Mouse (Mus musculus): ENCODE results near the gene Gm11111. TPM values are rescaled to one million over a fixed set of nuclear protein-coding genes. Genes with fewer than 3 reads are reported as not detected.

The Gm11111 gene
- polyA plus RNA-seq, 2 experiments = not detected

DNA sequence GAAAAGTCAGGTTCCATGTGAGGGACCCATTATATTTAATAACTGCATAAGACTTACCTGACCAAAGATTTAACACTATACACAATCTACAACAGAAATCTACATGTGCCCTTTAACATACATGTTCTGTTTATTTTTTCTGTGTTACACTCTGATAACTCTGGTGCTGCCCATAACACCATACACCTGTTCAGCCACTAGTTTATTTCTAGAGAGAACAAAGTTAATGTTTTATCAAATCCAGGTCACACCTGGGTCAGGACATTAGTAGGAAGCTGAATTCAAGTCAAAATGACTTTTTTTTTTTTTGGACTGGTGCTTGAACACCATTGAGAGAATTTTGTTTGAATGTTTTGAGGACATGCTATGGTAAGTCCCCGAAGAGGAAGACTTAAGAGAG lies 28.7 kb upstream of the Gm11111 start:
- no peak overlapping the region for H3K27ac ChIP-seq (replicated peaks; ENCODE audit: low read depth, low read length)
- ATAC-seq (ENCODE audit: low FRiP score, low read depth) (no peak), DNase-seq (ENCODE audit: low spot score) (no peak)
- no peaks in the 10 kb centered on the region for H3K36me3 ChIP-seq (ENCODE audit: control insufficient read depth, insufficient read depth, low read length)
- H3K4me2 ChIP-seq (replicated peaks; ENCODE audit: low read depth, low read length, severe bottlenecking) = no peak overlapping the region
- H3K27me3 ChIP-seq (ENCODE audit: control insufficient read depth, insufficient read depth, low read length) = no peaks in the 10 kb centered on the region
- H3K9me3 ChIP-seq (ENCODE audit: control insufficient read depth, low read length) = no peaks in the 10 kb centered on the region
- TF ChIP-seq POLR2A (IDR thresholded peaks at IDR 0.05; ENCODE audit: borderline replicate concordance, extremely low read depth, insufficient read depth, insufficient read length) = no peak
- no peak overlapping the region for H3K4me3 ChIP-seq (replicated peaks; ENCODE audit: low read length)
- H3K4me1 ChIP-seq (ENCODE audit: control insufficient read depth, insufficient read depth, low read length) = no peaks in the 10 kb centered on the region
- H3K9ac ChIP-seq (ENCODE audit: low read depth, low read length, severe bottlenecking) = no peak overlapping the region
- WGBS = 84% methylated on average over 1 of the region's 1 CpGs

DNA sequence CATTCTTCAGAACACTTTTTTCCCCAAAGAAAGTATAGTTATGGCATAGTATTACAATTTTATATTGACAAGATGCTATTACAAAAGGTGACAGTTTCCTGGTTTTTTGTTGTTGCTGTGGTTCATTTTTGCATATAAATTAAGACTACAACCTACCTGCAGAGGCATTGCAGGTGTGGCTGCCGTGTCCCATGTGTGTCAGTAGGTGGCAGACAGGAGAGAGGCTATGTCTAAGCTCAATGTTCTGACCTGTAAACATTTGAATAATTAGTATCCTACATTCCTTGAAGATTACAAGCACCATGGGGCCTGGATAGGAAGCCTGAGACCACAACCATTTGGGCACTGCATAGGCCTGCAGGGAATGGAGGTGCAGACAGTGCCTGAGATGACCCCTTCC lies 11.2 kb upstream of the Gm11111 start:
- DNase-seq (ENCODE audit: low spot score) (no peak), ATAC-seq (ENCODE audit: low FRiP score, low read depth) (no peak)
- Histone ChIP-seq H3K4me2 (replicated peaks; ENCODE audit: low read depth, low read length, severe bottlenecking) (no peak overlapping the region), H3K27ac (replicated peaks; ENCODE audit: low read depth, low read length) (no peak overlapping the region), H3K4me3 (replicated peaks; ENCODE audit: low read length) (no peak overlapping the region), H3K4me1 (ENCODE audit: control insufficient read depth, insufficient read depth, low read length) (no peaks in the 10 kb centered on the region), H3K36me3 (ENCODE audit: control insufficient read depth, insufficient read depth, low read length) (no peaks in the 10 kb centered on the region), H3K27me3 (ENCODE audit: control insufficient read depth, insufficient read depth, low read length) (no peaks in the 10 kb centered on the region), H3K9me3 (ENCODE audit: control insufficient read depth, low read length) (no peaks in the 10 kb centered on the region), H3K9ac (ENCODE audit: low read depth, low read length, severe bottlenecking) (no peak overlapping the region)
- no peak for TF ChIP-seq POLR2A (IDR thresholded peaks at IDR 0.05; ENCODE audit: borderline replicate concordance, extremely low read depth, insufficient read depth, insufficient read length)
- WGBS = 85% methylated on average over 1 of the region's 1 CpGs

DNA sequence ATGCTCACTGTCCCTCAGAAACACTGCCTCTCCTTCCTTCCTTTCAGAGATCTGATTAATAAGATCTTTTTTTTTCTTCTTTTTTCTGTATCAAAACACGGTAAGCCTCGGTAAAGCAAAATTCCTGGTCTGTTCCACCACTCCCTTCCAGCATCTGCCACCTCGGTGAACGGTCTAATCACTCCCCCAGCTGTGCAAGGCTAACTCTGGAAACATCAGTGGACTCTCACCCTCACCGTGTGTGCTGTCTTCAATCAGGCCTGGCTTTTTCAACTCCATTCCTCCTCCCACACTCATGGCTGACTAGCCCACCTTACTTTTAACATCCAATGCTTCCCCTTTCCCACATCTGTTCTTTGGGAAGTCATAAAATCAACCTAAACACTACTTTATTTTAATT lies 2.2 kb upstream of the Gm11111 start:
- Histone ChIP-seq H3K9me3 (ENCODE audit: control insufficient read depth, low read length) (no peaks in the 10 kb centered on the region), H3K9ac (ENCODE audit: low read depth, low read length, severe bottlenecking) (no peak overlapping the region), H3K27ac (replicated peaks; ENCODE audit: low read depth, low read length) (no peak overlapping the region), H3K27me3 (ENCODE audit: control insufficient read depth, insufficient read depth, low read length) (no peaks in the 10 kb centered on the region), H3K4me2 (replicated peaks; ENCODE audit: low read depth, low read length, severe bottlenecking) (no peak overlapping the region), H3K36me3 (ENCODE audit: control insufficient read depth, insufficient read depth, low read length) (no peaks in the 10 kb centered on the region), H3K4me1 (ENCODE audit: control insufficient read depth, insufficient read depth, low read length) (0 out of 2 replicates have a peak, but pooled peaks cover 3% of the 10 kb centered on the region), H3K4me3 (replicated peaks; ENCODE audit: low read length) (no peak overlapping the region)
- ATAC-seq (ENCODE audit: low FRiP score, low read depth) (no peak), DNase-seq (ENCODE audit: low spot score) (no peak)
- 26% methylated on average over 5 of the region's 5 CpGs for WGBS
- no peak for TF ChIP-seq POLR2A (IDR thresholded peaks at IDR 0.05; ENCODE audit: borderline replicate concordance, extremely low read depth, insufficient read depth, insufficient read length)

DNA sequence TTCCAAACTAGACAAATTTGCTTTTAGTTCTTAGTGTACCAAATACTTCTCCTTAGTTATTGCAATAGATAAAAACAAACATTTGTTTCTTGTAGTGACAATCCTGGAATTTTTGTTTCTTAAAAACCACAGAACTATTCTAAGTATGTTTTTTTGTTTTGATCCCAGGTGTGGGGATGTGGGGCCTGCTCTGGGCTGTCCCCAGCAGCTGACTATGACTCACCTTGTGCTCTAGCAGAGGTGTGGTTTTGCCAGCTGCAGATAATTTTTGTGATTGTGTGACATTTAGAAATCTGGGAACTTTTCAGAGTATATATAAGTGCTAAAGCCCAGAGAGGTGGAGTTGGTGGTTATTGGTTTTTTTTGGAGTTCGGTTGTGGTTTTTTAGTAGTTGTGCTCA lies 1.6 kb upstream of the Gm11111 start:
- WGBS = 79% methylated on average over 1 of the region's 1 CpGs
- no peak overlapping the region for H3K9ac ChIP-seq (ENCODE audit: low read depth, low read length, severe bottlenecking)
- H3K27me3 ChIP-seq (ENCODE audit: control insufficient read depth, insufficient read depth, low read length) = no peaks in the 10 kb centered on the region
- ATAC-seq (ENCODE audit: low FRiP score, low read depth) = no peak
- H3K4me1 ChIP-seq (ENCODE audit: control insufficient read depth, insufficient read depth, low read length) = 0 out of 2 replicates have a peak, but pooled peaks cover 3% of the 10 kb centered on the region
- no peaks in the 10 kb centered on the region for H3K9me3 ChIP-seq (ENCODE audit: control insufficient read depth, low read length)
- H3K27ac ChIP-seq (replicated peaks; ENCODE audit: low read depth, low read length) = no peak overlapping the region
- no peak overlapping the region for H3K4me2 ChIP-seq (replicated peaks; ENCODE audit: low read depth, low read length, severe bottlenecking)
- no peak overlapping the region for H3K4me3 ChIP-seq (replicated peaks; ENCODE audit: low read length)
- no peak for TF ChIP-seq POLR2A (IDR thresholded peaks at IDR 0.05; ENCODE audit: borderline replicate concordance, extremely low read depth, insufficient read depth, insufficient read length)
- H3K36me3 ChIP-seq (ENCODE audit: control insufficient read depth, insufficient read depth, low read length) = no peaks in the 10 kb centered on the region
- no peak for DNase-seq (ENCODE audit: low spot score)

DNA sequence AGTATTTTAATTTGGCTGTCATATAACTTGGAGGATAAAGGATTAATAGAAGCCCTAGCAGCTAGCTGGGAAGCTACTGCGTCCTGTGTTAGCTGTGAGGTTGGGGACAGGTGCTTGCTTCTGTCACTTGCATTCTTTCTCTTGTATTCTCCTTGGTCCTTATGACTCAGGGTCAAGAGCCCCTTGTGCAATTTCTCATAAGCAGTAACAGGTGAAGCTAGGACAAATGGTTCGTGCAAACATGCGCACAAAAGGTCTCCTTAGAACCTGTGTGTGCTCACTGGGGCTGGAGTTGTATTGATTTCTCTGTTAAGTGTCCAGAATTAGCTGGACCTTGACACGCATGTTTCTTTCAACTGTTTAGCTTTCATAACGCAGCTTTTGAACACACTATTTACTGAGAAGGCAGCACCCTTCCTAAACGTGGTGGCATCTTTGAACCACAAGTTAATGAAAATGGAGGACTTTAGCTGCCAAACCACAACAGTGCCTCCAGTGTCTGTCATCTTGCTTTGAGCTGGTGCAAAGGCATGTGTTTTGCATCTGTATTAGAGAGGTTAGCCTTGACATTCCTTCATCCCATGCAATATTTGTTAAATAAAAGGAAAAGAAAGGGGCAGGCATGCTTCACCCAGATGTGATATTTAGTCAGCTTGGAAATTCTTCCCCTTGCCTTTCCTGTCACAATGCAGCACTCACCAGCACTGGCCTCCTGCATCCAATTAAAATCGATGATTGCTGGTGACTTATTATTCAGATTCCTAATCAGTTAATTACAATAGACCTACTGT lies 511 bp downstream of the Gm11111 start:
- Histone ChIP-seq H3K4me2 (replicated peaks; ENCODE audit: low read depth, low read length, severe bottlenecking) (no peak overlapping the region), H3K9me3 (ENCODE audit: control insufficient read depth, low read length) (no peaks in the 10 kb centered on the region), H3K9ac (ENCODE audit: low read depth, low read length, severe bottlenecking) (no peak overlapping the region), H3K27ac (replicated peaks; ENCODE audit: low read depth, low read length) (no peak overlapping the region), H3K27me3 (ENCODE audit: control insufficient read depth, insufficient read depth, low read length) (no peaks in the 10 kb centered on the region), H3K4me3 (replicated peaks; ENCODE audit: low read length) (no peak overlapping the region), H3K4me1 (ENCODE audit: control insufficient read depth, insufficient read depth, low read length) (0 out of 2 replicates have a peak, but pooled peaks cover 3% of the 10 kb centered on the region), H3K36me3 (ENCODE audit: control insufficient read depth, insufficient read depth, low read length) (no peaks in the 10 kb centered on the region)
- 58% methylated on average over 7 of the region's 7 CpGs for WGBS
- ATAC-seq (ENCODE audit: low FRiP score, low read depth) (no peak), DNase-seq (ENCODE audit: low spot score) (peak; percentile 14)
- no peak for TF ChIP-seq POLR2A (IDR thresholded peaks at IDR 0.05; ENCODE audit: borderline replicate concordance, extremely low read depth, insufficient read depth, insufficient read length)

All from limb, embryonic 14.5 days (tissue).